Mouse (Mus musculus): Measurements from ENCODE around the gene Disc1. TPM values are rescaled to one million over a fixed set of nuclear protein-coding genes. Genes with fewer than 3 reads are reported as not detected.

Disc1 gene
- total RNA-seq, 1 experiment from 2014 or later = 0.93 TPM

DNA sequence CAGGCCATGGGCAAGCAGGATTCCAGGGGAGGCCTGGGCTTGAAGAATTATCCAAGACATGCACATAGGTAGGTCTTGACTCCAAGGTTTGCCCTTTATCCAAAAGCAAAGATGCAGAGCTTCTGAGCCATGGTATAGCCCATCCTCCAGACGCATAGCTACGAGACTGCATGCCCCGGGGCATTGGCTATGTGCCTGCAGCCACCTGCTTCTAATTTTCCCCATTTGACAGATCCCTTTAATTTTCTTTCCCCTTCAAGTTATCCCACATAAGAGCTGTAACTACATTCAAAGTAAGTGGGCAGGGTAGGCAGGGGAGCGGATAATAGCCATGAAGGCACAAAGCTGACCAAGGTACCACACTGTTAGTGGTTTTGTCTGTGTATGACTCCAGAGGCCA, 225.9 kb downstream of the Disc1 start:
- ATAC-seq (ENCODE audit: extremely low read depth, insufficient number of reproducible peaks, low FRiP score, poor library complexity, severe bottlenecking) = no peak

DNA sequence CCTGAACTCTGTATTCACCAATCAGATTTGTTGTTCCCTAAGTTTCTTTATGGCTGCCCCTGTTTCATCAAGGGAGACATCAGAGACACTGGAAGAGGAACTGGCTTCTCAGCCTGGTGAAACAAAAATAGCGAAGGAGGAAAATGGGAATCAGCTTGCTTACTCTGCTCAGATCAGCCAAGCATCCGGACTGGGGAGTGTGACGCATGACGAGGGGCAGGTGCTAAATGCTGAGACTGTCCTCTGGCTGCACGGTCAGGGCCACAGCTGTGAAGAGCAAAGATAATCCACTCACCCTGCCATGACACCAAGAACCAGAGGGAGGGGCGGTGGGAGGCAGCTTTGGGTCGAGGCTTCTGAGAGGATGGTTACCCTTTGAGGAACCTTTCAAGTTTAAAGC, 228.5 kb downstream of the Disc1 start:
- ATAC-seq (ENCODE audit: extremely low read depth, insufficient number of reproducible peaks, low FRiP score, poor library complexity, severe bottlenecking) = no peak

DNA sequence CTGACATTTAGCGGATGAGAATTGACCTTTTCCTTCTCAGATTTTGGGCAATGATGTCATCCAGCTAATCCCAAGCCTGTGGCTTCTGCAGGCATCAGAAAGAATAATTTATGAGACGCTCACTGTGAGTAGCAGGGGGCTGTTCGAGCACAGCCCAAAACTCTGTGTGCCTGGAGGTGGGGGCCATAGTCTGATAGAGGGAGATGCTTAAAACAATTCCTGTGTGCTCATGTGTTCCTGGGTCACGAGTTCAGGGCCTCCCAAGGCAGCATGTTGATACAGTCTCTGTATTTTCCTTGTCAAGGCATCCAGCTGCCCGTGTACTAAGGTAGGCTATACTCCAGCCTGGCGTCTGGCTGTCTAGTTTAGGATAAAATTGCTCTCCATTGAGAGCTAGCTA, 229.5 kb downstream of the Disc1 start:
- no peak for ATAC-seq (ENCODE audit: extremely low read depth, insufficient number of reproducible peaks, low FRiP score, poor library complexity, severe bottlenecking)

DNA sequence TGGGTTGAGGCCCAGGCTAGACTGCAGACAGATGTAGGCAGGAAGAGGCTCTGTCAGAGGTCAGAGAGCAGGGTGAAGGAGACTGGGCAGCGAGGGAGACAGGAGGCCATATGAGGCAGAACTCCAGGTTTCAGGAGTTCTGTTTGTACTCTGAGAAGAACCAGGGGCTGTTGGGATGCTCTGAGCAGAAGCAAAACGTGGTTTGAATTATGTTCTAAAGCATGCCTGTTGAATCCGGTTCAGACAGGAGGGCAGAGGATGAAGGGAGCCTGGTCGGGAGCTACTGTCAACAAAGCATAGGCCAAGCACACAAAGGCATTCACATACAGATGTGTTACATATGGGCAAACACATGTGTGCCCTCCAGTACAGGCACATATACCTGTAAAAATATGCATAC, 230.9 kb downstream of the Disc1 start:
- no peak for ATAC-seq (ENCODE audit: extremely low read depth, insufficient number of reproducible peaks, low FRiP score, poor library complexity, severe bottlenecking)

DNA sequence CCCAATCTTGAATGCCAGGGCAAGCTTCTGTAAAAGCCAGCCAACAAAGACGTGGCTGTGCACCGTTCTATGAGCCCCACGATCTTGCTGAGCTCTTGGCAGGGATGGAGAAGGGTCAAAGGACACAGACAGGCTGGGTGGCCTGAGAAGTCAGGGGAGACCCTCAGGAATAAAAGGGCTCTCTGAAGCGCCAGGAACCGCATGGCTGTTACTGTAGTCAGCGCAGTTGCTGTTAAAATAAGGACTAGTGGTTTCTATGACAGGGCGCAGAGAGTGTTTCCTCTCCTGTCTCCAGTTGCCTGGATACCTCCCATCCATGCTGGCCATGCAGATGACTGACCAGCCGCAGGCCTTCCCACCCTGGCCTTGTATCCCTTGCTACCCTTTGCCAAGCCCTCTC, 231.4 kb downstream of the Disc1 start:
- ATAC-seq (ENCODE audit: extremely low read depth, insufficient number of reproducible peaks, low FRiP score, poor library complexity, severe bottlenecking) = no peak

DNA sequence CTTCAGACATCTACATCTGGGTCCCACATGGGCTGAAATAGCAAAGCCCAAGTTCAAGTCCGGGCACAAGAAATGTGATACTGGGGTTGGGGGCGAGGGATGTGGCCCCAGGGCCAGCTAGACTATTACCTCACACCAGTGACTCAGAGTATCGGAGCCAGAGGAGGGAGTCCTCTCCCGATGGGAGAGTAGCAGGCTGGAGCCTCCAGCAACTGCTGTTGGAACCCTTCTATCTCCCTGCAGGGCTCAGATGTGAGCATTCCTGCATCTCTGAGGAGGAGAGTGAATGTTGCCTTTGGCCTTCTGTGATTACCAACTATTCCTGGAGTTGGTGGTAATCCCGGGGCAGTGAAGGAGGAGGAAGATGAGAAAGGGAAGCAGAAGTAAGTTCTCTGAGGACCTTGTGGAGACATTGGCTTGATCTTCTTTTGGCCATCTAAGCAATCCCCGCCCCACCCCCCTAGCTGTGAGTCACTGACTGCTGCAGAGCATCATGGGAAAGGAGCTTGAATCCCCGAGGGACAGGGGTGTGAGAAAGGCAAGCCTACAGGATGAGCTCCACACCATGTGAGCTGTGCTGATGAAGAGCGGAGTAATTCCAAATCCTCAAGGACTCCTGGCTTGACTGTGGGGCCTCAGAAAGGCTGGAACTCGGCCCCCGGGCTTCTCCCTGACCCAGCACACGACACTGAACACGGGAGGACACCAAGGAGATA, 232.1 kb downstream of the Disc1 start:
- ATAC-seq (ENCODE audit: extremely low read depth, insufficient number of reproducible peaks, low FRiP score, poor library complexity, severe bottlenecking) = no peak

DNA sequence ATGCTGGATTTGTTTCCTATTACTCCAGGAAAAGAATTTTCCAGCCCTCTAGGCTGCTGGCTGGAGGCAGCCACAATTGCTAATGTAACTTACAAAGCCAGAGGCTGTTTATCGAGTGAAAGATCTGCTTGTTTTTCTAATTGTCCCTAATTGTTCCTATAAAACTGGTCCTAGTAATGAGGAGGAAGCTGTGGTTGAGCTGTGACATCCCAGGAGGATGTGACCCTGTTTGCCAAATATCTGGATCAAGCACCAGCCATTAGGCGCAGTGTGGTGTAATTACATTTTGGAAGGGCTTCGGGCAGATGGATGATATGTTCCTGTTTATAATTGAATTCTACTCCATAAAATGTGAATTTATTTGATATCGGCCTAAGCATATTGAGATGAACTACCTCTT, 233.3 kb downstream of the Disc1 start:
- ATAC-seq (ENCODE audit: extremely low read depth, insufficient number of reproducible peaks, low FRiP score, poor library complexity, severe bottlenecking) = no peak

DNA sequence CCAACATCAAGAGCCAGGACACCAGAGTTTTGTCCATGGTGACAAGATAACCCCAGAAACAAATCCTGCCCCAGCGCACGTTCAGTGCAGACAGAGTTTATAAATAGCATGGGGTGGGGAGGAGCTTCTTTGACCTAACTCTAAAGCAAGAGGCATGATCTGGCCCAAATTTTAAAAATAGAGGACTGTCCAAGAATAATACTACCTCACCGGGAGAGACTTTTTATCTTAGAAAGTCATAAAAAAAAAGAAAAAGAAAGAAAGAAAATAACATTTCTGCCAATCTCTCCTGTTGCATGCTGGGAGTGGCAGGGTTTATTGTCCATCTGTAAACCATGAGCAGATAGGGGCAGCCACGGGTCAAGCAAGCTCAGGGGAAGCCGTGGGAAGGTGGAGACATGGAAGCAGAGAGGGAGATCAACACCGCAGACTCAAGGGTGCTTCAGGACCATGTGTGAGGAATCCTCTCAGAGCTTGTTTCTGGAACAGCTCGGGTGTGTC, 233.9 kb downstream of the Disc1 start:
- no peak for ATAC-seq (ENCODE audit: extremely low read depth, insufficient number of reproducible peaks, low FRiP score, poor library complexity, severe bottlenecking)

DNA sequence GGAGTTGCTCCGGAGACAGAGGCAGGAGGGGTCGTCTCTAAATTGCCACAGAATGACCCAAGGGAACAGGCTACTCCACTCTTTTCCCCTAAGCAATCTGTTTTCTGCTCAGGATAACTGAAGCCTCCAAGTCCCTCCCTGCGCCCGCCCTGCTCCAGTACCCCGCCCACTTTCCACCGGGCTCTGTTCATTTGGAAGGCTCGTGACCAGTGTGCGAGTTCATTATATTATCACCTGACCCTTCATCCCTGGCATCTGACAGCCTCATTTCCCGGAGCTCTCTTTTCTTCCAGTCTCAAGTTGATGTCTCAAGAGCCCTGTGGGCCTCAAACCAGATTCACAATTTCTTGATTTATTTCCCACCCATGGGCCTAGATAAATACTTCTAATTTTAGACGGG, 237.5 kb downstream of the Disc1 start:
- ATAC-seq (ENCODE audit: extremely low read depth, insufficient number of reproducible peaks, low FRiP score, poor library complexity, severe bottlenecking) = no peak

DNA sequence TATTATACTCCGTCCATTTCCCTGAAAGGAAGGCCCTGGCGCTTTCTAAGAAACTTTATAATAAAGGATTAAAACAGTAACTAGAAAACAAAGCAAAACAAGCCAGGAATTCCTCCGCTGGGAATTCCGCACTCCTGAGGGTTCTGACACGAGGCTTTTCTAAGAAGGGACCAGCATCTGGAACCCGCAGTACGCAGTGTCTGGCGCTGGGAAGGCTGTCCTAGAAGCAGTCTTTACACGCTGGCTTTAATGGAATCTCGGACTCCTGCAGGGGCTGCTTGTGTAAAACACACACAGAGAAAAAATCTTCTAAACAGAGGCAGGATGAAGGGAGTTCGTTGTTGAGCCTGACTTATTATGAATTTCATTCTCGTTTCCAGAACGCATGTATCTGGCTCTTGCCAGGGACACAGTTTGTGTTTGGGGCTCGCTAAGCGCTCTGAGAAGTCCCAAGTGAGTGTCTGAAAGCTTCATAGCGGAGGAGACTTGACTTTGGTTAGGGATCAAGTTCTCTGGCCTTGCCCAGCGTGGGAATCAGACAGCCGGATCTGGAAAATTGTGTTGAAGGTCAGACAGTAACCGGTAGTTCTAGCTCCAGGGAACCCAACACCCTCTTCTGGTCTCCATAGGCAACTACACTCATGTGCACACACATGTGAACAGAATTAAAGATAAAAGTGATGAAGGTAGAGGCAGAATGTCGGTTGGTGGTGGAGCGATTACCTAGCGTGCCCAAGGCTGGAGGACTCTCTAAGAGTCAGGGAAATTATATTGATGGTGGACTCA, 238.1 kb downstream of the Disc1 start:
- no peak for ATAC-seq (ENCODE audit: extremely low read depth, insufficient number of reproducible peaks, low FRiP score, poor library complexity, severe bottlenecking)

DNA sequence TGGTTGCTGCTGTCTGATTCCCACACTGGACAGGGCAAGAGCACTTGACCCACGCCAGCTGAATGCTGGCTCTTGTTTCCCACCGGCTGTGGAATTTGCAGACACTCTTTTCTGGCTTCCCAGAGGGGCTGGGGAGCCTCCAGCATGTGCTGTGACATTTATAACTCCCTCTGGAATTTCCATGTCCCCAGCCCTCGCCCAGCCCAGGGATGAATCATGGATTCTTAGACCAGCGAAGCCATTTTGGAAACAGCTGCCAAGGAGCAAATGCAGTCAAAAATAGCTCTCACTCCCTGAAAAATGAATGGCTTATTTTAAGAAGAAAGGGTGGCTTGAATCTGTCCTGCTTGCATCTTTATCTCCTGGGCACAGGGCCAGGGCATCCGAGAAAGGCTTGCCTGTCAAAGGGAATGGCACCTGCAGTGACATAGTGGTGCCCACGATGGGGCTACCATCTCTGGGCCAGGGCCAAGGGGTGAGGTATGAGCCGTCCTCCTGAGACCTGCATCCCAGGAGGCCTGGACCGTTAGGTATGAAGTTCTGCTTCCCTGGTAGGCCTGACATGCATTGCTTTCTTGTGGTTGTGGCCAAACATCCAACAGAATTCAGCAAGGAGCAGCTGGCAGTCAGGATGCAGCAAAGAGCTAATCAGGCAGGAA, 239.1 kb downstream of the Disc1 start:
- no peak for ATAC-seq (ENCODE audit: extremely low read depth, insufficient number of reproducible peaks, low FRiP score, poor library complexity, severe bottlenecking)

DNA sequence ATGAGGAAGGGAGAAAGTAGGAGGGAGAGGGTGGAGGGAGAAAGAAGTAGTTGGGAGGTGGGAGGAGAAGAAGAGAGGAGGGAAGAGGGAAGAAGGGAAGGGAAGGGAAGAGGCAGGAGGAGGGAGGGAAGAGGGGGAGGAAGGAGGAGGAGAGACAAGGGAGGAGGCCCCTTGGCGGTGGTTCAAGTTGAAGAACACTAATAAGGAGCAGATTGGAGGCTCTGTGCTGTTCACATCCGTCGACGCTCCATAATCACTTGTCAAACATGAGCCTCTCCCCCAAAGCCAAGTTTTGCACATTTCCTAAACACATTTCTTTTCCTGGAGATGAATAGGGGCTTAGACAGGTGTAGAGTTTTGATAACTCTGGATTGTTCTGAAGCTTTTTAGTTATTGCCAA, 245.3 kb downstream of the Disc1 start:
- ATAC-seq (ENCODE audit: extremely low read depth, insufficient number of reproducible peaks, low FRiP score, poor library complexity, severe bottlenecking) = no peak

DNA sequence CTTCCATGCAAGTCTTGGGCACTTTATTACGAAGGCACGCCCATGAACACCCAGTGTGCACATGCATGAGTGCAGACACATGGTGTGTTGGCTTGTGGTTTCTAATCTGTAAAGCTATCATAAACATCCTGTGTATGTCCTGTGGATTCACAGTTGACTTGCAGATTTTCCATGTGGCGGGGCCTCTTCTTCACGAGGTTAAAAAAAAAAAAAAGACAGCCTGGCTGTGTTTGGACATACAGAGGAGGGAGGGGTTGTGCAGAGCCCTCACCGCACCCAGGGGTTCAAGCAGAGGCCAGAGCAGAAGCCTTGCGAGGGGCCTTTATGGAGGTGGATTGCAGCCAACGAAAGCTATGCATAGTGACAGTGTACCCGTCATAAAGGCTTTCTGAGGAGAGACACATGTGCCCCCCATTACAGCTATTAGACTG, 248.0 kb downstream of the Disc1 start:
- ATAC-seq (ENCODE audit: extremely low read depth, insufficient number of reproducible peaks, low FRiP score, poor library complexity, severe bottlenecking) = no peak

DNA sequence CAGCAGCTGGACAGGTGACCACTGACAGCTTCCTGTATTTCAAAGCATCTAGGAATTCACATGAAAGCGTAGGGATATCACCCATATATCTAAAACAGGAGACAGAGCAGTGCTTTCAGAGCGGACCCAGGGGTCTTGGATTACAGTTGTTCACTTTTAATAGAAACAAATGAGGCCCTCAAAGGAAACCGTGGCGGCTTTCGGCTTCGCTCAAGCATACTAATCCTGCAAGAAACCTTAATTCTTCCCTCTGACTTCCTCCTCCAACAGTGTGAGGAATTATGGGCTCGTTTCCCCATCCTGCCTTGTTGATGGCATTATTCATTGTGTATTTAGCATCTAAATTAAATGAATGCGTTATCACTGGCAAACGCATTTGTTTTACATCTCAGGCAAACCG, 252.7 kb downstream of the Disc1 start:
- no peak for ATAC-seq (ENCODE audit: extremely low read depth, insufficient number of reproducible peaks, low FRiP score, poor library complexity, severe bottlenecking)

DNA sequence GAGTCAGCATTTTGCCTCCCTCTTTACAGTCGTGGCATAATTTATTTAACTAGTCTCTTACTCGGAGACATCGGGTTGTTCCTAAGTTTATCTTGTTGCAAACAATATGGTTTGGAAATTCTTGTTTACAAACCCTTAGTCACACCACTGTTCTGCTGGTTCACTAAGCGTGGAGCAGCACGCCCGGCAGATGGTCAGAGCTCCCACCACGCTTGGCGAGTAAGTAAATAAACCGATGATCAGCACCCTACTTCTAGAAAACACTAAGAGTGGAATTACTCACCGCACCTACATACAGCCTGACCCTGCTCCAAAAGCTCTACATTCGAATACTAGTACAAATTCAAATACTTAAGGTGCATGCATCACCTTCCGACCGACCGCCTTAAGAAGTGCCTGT, 256.0 kb downstream of the Disc1 start:
- ATAC-seq (ENCODE audit: extremely low read depth, insufficient number of reproducible peaks, low FRiP score, poor library complexity, severe bottlenecking) = no peak

Other genes starting within 250 kb of the Disc1 start
- gene Gnpat, start 191.2 kb upstream of the Disc1 start, total RNA-seq (2017) = 68.8 and 77.0 TPM in 2 replicates
- 26.5 and 27.5 TPM in 2 replicates for gene 2810004N23Rik, start 191.1 kb upstream of the Disc1 start, total RNA-seq (2017)
- gene Exoc8, start 156.5 kb upstream of the Disc1 start, total RNA-seq (2017) = 17.8 and 21.8 TPM in 2 replicates
- 26.2 and 31.1 TPM in 2 replicates for gene Sprtn, start 156.3 kb upstream of the Disc1 start, total RNA-seq (2017)
- 14.2 and 15.9 TPM in 2 replicates for gene Egln1, start 104.9 kb upstream of the Disc1 start, total RNA-seq (2017)
- gene Tsnax, start 41.2 kb upstream of the Disc1 start, total RNA-seq (2017) = 51.6 and 53.2 TPM in 2 replicates